Mouse (Mus musculus) MEL (cell line): ENCODE measurements around the gene Glp2r. TPM values are rescaled to one million over a fixed set of nuclear protein-coding genes. Genes with fewer than 3 reads are reported as not detected.

Experiments
- DNase-seq: peaks from one replicate; pipeline ENCODE4 v3.0.0; 2011; ENCODE audit warnings: low read depth, low spot score
- H3K27ac ChIP-seq: 2 replicates; pipeline ENCODE4 v1.5.1; 2012; ENCODE audit warnings: low read depth, mild to moderate bottlenecking, control low read depth, low read length, moderate library complexity; ENCODE audit not compliant: control insufficient read depth
- H3K27me3 ChIP-seq, 2 experiments: fragments of 150-350 bp in 1 of 2; sonication (generic) in 1 of 2; 2 replicates each; pipeline ENCODE4 v1.6.1; 2012; ENCODE audit warnings: low read length in 2 of 2, mild to moderate bottlenecking in 2 of 2, improper control_type of control experiment in 1 of 2, moderate library complexity in 1 of 2; ENCODE audit not compliant: insufficient read depth in 2 of 2, control insufficient read depth in 1 of 2
- H3K36me3 ChIP-seq, 2 experiments: 2 replicates each; pipeline ENCODE4 v1.6.1; 2012 to 2014; ENCODE audit warnings: low read length in 2 of 2, improper control_type of control experiment in 1 of 2, inconsistent platforms in 1 of 2, mild to moderate bottlenecking in 1 of 2; ENCODE audit not compliant: insufficient read depth in 2 of 2, control insufficient read depth in 1 of 2
- H3K4me1 ChIP-seq, 2 experiments: fragments of 150-350 bp in 1 of 2; sonication (generic) in 1 of 2; 2 replicates each; pipeline ENCODE4 v1.6.1; 2012; ENCODE audit warnings: low read length in 2 of 2, improper control_type of control experiment in 1 of 2, mild to moderate bottlenecking in 1 of 2; ENCODE audit not compliant: insufficient read depth in 2 of 2, control insufficient read depth in 1 of 2
- H3K4me3 ChIP-seq, 2 experiments: fragments of 150-350 bp in 1 of 2; sonication (generic) in 1 of 2; 2 replicates each; pipeline ENCODE4 v1.5.1; 2012; ENCODE audit warnings: low read depth in 2 of 2, low read length in 2 of 2, mild to moderate bottlenecking in 2 of 2, moderate library complexity in 2 of 2, control low read depth in 1 of 2, improper control_type of control experiment in 1 of 2; ENCODE audit not compliant: control insufficient read depth in 1 of 2, insufficient read depth in 1 of 2
- H3K79me2 ChIP-seq: 2 replicates; pipeline ENCODE4 v1.6.1; 2012; ENCODE audit warnings: mild to moderate bottlenecking, low read length, moderate library complexity; ENCODE audit not compliant: control insufficient read depth, poor library complexity, insufficient read depth
- H3K9ac ChIP-seq: 2 replicates; pipeline ENCODE4 v1.6.1; 2012; ENCODE audit warnings: low read depth, mild to moderate bottlenecking, control low read depth, low read length, moderate library complexity; ENCODE audit not compliant: control insufficient read depth, poor library complexity, severe bottlenecking
- H3K9me3 ChIP-seq: fragments of 150-350 bp; sonication (generic); replicated peaks from 2 replicates; pipeline ENCODE4 v1.6.1; 2012; ENCODE audit warnings: mild to moderate bottlenecking, low read length, improper control_type of control experiment, moderate library complexity; ENCODE audit not compliant: insufficient read depth
- BHLHE40 ChIP-seq: IDR thresholded peaks from 2 replicates; pipeline ENCODE4 v1.6.1; 2012; ENCODE audit warnings: low read depth, mild to moderate bottlenecking, inconsistent platforms, low read length, improper control_type of control experiment, borderline replicate concordance
- CHD1 ChIP-seq: IDR thresholded peaks from 2 replicates; pipeline ENCODE4 v1.6.1; 2012; ENCODE audit warnings: low read depth, mild to moderate bottlenecking, inconsistent platforms, low read length, improper control_type of control experiment
- GABPA ChIP-seq: IDR thresholded peaks from 2 replicates; pipeline ENCODE4 v1.6.1; 2012; ENCODE audit warnings: low read depth, mild to moderate bottlenecking, inconsistent platforms, low read length, improper control_type of control experiment, moderate library complexity
- JUND ChIP-seq: IDR thresholded peaks from 2 replicates; pipeline ENCODE4 v1.6.1; 2011; ENCODE audit warnings: low read depth, mild to moderate bottlenecking, improper control_type of control experiment, low read length
- KAT2A ChIP-seq: conservative IDR thresholded peaks from 2 replicates; pipeline ENCODE4 v1.6.1; 2012; ENCODE audit warnings: low read depth, low read length, improper control_type of control experiment, inconsistent platforms
- MAFK ChIP-seq: IDR thresholded peaks from 2 replicates; pipeline ENCODE4 v1.6.1; 2011; ENCODE audit warnings: low read depth, mild to moderate bottlenecking, low read length, improper control_type of control experiment, borderline replicate concordance
- MAZ ChIP-seq: IDR thresholded peaks from 2 replicates; pipeline ENCODE4 v1.6.1; 2012; ENCODE audit warnings: low read depth, mild to moderate bottlenecking, inconsistent platforms, low read length, improper control_type of control experiment
- MEF2A ChIP-seq: IDR thresholded peaks from 2 replicates; pipeline ENCODE4 v1.6.1; 2014; ENCODE audit warnings: low read depth, mild to moderate bottlenecking, inconsistent platforms, low read length, improper control_type of control experiment; ENCODE audit not compliant: poor library complexity, insufficient replicate concordance, severe bottlenecking; ENCODE audit errors: extremely low read depth
- MXI1 ChIP-seq: IDR thresholded peaks from 2 replicates; pipeline ENCODE4 v1.6.1; 2011; ENCODE audit warnings: mild to moderate bottlenecking, low read depth, low read length, improper control_type of control experiment
- MYB ChIP-seq: IDR thresholded peaks from 2 replicates; pipeline ENCODE4 v1.6.1; 2011; ENCODE audit warnings: mild to moderate bottlenecking, low read depth, low read length, improper control_type of control experiment
- NELFE ChIP-seq: IDR thresholded peaks from 2 replicates; pipeline ENCODE4 v1.6.1; 2011; ENCODE audit warnings: low read depth, low read length, improper control_type of control experiment
- NRF1 ChIP-seq: IDR thresholded peaks from 2 replicates; pipeline ENCODE4 v1.6.1; 2014; ENCODE audit warnings: low read depth, mild to moderate bottlenecking, inconsistent platforms, low read length, improper control_type of control experiment, moderate library complexity; ENCODE audit not compliant: poor library complexity, insufficient read depth, severe bottlenecking
- POLR2A ChIP-seq, 2 experiments: IDR thresholded peaks; 2 replicates each; pipeline ENCODE4 v1.6.1; 2011 to 2012; ENCODE audit warnings: low read length in 2 of 2, mild to moderate bottlenecking in 2 of 2, control low read depth in 1 of 2, improper control_type of control experiment in 1 of 2, low read depth in 1 of 2, moderate library complexity in 1 of 2; ENCODE audit not compliant: control insufficient read depth in 1 of 2, insufficient read depth in 1 of 2, poor library complexity in 1 of 2
- POLR2AphosphoS2 ChIP-seq: IDR thresholded peaks from 2 replicates; pipeline ENCODE4 v1.6.1; 2011; ENCODE audit warnings: low read length, improper control_type of control experiment
- RAD21 ChIP-seq: IDR thresholded peaks from 2 replicates; pipeline ENCODE4 v1.6.1; 2011; ENCODE audit warnings: mild to moderate bottlenecking, low read depth, low read length, improper control_type of control experiment
- RCOR1 ChIP-seq: IDR thresholded peaks from 2 replicates; pipeline ENCODE4 v1.6.1; 2012; ENCODE audit warnings: low read depth, mild to moderate bottlenecking, inconsistent platforms, low read length, improper control_type of control experiment
- SIN3A ChIP-seq: IDR thresholded peaks from 2 replicates; pipeline ENCODE4 v1.6.1; 2012; ENCODE audit warnings: low read length, improper control_type of control experiment, inconsistent platforms
- SMC3 ChIP-seq: IDR thresholded peaks from 2 replicates; pipeline ENCODE4 v1.6.1; 2011; ENCODE audit warnings: low read depth, low read length, improper control_type of control experiment
- TAL1 ChIP-seq: IDR thresholded peaks from 2 replicates; pipeline ENCODE4 v1.6.1; 2012; ENCODE audit warnings: mild to moderate bottlenecking, inconsistent platforms, low read length, moderate library complexity, mixed read lengths
- TCF12 ChIP-seq: IDR thresholded peaks from 2 replicates; pipeline ENCODE4 v1.6.1; 2014; ENCODE audit warnings: low read depth, mild to moderate bottlenecking, inconsistent platforms, low read length, improper control_type of control experiment, moderate library complexity
- USF2 ChIP-seq, 2 experiments: IDR thresholded peaks; 2 replicates each; pipeline ENCODE4 v1.6.1; 2011 to 2012; ENCODE audit warnings: improper control_type of control experiment in 2 of 2, low read length in 2 of 2, borderline replicate concordance in 1 of 2, inconsistent platforms in 1 of 2, low read depth in 1 of 2, mild to moderate bottlenecking in 1 of 2; ENCODE audit not compliant: insufficient read depth in 1 of 2
- ZC3H11A ChIP-seq: IDR thresholded peaks from 2 replicates; pipeline ENCODE4 v1.6.1; 2012; ENCODE audit warnings: low read depth, mild to moderate bottlenecking, inconsistent platforms, low read length, improper control_type of control experiment
- polyA plus RNA-seq, 2 experiments: library from polyadenylated mRNA; stranded (reverse) in 1 of 2; unstranded in 1 of 2; fragments of >175 nt in 1 of 2; fragments of >200 nt in 1 of 2; gene quantifications; 2 replicates each; pipeline versions ENCODE4 v1.2.1 to v1.2.4; 2012; ENCODE audit warnings: low replicate concordance in 2 of 2, low read depth in 1 of 2; ENCODE audit not compliant: insufficient read length in 2 of 2, insufficient read depth in 1 of 2, missing spikeins in 1 of 2
- total RNA-seq: library from RNA; depleted of rRNA; stranded (reverse); fragments of 300-350 nt; gene quantifications from 2 replicates; pipeline ENCODE4 v1.2.3, GENCODE M21; 2012

Gene Glp2r
- total and polyA plus RNA-seq, 3 experiments, result not detected

DNA sequence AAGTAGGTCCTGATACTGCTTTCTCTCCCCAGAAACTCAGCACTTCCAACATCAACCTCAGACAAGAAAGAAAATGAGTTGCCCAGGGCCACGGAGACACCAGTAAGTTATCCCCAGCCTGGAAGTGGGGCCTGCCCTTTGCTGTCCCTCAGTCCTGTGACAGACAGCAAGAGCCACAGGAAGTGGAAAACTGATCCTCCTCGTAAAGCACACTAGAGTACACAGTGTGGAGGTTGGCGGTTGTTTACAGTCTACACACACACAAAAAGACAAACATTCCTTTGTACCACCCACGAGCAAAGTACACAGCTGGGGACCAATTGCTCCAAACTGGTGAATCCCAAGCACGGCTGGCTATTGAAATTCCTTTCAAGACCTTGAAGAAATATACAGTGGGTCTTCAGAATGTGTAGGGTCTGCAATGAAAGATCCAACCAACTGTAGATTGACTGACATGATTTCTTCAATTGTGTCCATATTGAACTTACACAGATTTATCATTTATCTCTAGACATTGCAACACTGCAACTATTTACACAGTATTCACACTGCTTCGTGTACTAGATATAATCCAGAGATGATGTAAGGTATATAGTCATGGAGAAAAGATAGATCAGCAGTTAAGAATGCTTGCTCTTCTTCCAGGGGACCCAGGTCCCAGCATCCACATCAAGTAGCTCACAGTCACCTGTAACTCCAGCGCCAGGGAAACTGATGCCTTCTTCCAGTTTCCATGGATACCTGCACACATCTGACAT is 48.4 kb downstream of the Glp2r start:
- Histone ChIP-seq H3K36me3 (no peaks in the 10 kb centered on the region), H3K79me2 (no peaks in the 10 kb centered on the region), H3K4me3 (no peak overlapping the region), H3K27ac (no peak overlapping the region), H3K9ac (no peak overlapping the region), H3K27me3 (no peaks in the 10 kb centered on the region), H3K9me3 (no peaks in the 10 kb centered on the region), H3K4me1 (no peaks in the 10 kb centered on the region)
- no peak for DNase-seq
- no peak for TF ChIP-seq BHLHE40
- TF ChIP-seq TAL1, result no peak
- no peak for TF ChIP-seq NELFE
- no peak for TF ChIP-seq TCF12
- no peak for TF ChIP-seq SMC3
- TF ChIP-seq MAFK, result no peak
- TF ChIP-seq RCOR1, result no peak
- no peak for TF ChIP-seq GABPA
- TF ChIP-seq NRF1, result no peak
- no peak for TF ChIP-seq KAT2A
- TF ChIP-seq CHD1, result no peak
- no peak for TF ChIP-seq POLR2AphosphoS2
- no peak for TF ChIP-seq USF2 (IDR thresholded peaks at IDR 0.05; ENCODE audit: borderline replicate concordance in 1 of 2, insufficient read depth in 1 of 2, low read depth in 1 of 2, low read length in 2 of 2)
- no peak for TF ChIP-seq MEF2A
- TF ChIP-seq MAZ, result no peak

DNA sequence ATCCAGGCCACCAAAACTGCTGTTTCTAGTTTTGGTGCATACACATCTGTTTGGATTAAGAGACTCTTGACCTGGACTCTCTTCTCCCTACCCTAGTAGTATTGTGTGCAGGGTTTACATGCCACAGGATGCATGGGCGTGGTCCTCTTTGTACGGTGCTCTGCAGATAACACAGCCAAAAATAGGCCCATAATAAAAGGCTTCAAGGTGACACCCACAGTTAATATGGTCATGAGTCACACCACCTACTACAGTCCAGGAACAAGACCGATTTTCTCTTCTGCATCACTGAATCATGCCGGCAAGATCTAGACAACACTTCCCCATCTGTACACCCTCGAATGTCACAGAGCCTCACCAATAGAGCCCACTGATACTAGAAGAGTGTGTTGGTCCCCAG is 49.5 kb downstream of the Glp2r start:
- H3K36me3 ChIP-seq, result no peaks in the 10 kb centered on the region
- H3K4me3 ChIP-seq, result no peak overlapping the region
- TF ChIP-seq NRF1 (no peak), USF2 (IDR thresholded peaks at IDR 0.05; ENCODE audit: borderline replicate concordance in 1 of 2, insufficient read depth in 1 of 2, low read depth in 1 of 2, low read length in 2 of 2) (no peak), MYB (no peak), RAD21 (no peak), TAL1 (no peak), MXI1 (no peak), ZC3H11A (no peak), SIN3A (no peak), TCF12 (no peak), GABPA (no peak), POLR2A (IDR thresholded peaks at IDR 0.05; ENCODE audit: control insufficient read depth in 1 of 2, insufficient read depth in 1 of 2, low read depth in 1 of 2, low read length in 2 of 2, poor library complexity in 1 of 2) (no peak), JUND (no peak), POLR2AphosphoS2 (no peak)
- H3K27ac ChIP-seq, result no peak overlapping the region
- no peaks in the 10 kb centered on the region for H3K9me3 ChIP-seq
- H3K9ac ChIP-seq, result no peak overlapping the region
- H3K27me3 ChIP-seq, result no peaks in the 10 kb centered on the region
- H3K79me2 ChIP-seq, result no peaks in the 10 kb centered on the region
- DNase-seq, result no peak
- no peaks in the 10 kb centered on the region for H3K4me1 ChIP-seq
